Mouse (Mus musculus) liver, adult 2 months (tissue): Measurements from ENCODE around the gene Phex.

Experiments used
- CTCF ChIP-seq: fragments of 200-500 bp; IDR thresholded peaks from 2 replicates; pipeline ENCODE4 v1.5.1; 2011; ENCODE audit warnings: low read depth, low read length, control low read depth
- POLR2A ChIP-seq: fragments of 200-500 bp; IDR thresholded peaks from 2 replicates; pipeline ENCODE4 v1.6.1; 2011; ENCODE audit warnings: low read length, control low read depth; ENCODE audit not compliant: insufficient read depth; ENCODE audit errors: extremely low read depth

DNA sequence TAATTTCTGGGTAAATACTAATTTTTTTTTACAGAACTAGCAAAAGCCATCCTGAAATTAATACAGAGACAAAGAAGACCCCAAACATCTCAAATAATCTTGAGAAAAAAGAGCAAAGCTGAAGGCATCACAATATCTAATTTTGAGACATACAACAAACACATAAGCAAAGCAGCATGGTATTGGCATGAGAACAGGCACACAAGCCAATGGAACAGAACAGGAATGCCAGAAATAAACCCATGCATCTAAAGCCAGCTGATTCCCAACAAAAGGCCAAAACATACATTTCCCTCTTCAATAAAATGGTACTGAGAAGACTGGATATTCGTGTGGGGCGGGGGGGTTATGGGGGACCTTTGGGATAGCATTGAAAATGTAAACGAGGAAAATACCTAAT lies 90.7 kb downstream of the Phex start:
- no peak for TF ChIP-seq CTCF
- TF ChIP-seq POLR2A = no peak
